Mouse (Mus musculus) MN1 (cell line): ENCODE measurements at regions not wholly inside any gene's neighbourhood (a gene's known extent, or its start where the extent isn't known, plus 50 kb on each side); places are given as distances from the start of the nearest gene placed in this dataset.
A peak's percentile ranks its signal among the peaks of the same experiment; 100 is the strongest.

Experiments
- DNase-seq: peaks from one replicate; pipeline ENCODE4 v3.0.0-alpha.2; 2016; ENCODE audit warnings: low spot score

DNA sequence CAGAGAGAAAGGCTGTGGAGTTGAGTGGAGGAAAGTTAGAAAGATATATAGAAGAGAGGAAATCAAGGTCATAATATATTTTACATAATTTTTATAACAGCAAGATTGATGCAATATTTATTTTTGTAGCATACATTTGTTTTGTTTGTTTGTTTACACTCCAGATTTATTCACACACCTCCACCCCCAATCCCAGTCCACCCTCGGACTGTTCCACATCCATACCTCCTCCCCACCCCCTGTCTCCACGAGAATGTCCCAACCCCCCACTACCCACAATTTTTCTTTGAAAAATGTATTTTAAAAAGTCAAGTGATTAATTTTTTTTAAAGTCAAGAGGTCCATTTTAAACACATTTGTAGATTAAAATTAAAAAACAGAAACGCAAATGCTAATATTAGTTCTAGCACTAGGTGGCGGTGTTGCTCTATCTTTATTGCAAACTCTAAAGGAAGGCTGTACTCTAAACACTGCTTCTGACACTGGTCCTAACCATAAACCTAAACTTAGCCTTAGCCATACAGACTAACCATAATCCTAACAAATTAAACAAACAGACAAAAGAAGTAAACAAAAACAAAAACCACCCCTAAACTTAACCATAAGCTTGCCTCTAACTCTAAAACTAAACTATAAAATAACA is 67.8 kb downstream of the Olfr1505 start:
- DNase-seq, result peak; percentile 42

DNA sequence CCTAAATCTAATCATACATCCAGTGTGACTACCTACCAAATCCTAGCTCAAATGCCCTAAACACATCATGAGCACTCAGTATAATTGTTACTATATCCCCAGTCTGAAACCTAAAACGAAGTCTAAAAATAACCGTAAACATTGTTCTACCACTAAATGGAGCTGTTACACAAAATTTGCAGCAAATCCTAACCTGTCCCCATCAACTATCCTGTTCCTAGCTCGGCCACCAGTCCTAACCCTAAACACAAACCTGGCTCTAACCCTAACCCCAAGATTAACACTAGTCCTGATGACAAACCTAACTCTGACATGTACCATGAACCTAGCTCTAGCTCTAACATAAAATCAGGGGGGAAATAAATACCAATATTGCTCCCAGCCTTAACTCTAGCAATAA is 69.5 kb downstream of the Olfr1505 start:
- DNase-seq, result peak; percentile 5
